Mouse (Mus musculus) neural tube, embryonic 15.5 days (tissue): ENCODE results near the gene Hoxc12. TPM values are rescaled to one million over a fixed set of nuclear protein-coding genes. Genes with fewer than 3 reads are reported as not detected.

Experiments
- ATAC-seq: fragments of 200-750 bp; cut with Nextera tagmentation; 2 replicates; pipeline ENCODE4 v1.8.0; 2017; ENCODE audit warnings: mild to moderate bottlenecking, moderate TSS enrichment, moderate library complexity; ENCODE audit not compliant: low FRiP score
- H3K27ac ChIP-seq: fragments of 300-500 bp; sonication (generic); replicated peaks from 2 replicates; pipeline ENCODE4 v1.5.1; 2015; ENCODE audit warnings: mild to moderate bottlenecking, inconsistent platforms
- H3K27me3 ChIP-seq: fragments of 300-500 bp; sonication (generic); replicated peaks from 2 replicates; pipeline ENCODE4 v1.6.1; 2015; ENCODE audit warnings: inconsistent platforms
- H3K36me3 ChIP-seq: fragments of 300-500 bp; sonication (generic); 2 replicates; pipeline ENCODE4 v1.6.1; 2015; ENCODE audit warnings: inconsistent platforms
- H3K4me1 ChIP-seq: fragments of 300-500 bp; sonication (generic); 2 replicates; pipeline ENCODE4 v1.6.1; 2015; ENCODE audit warnings: inconsistent platforms
- H3K4me2 ChIP-seq: fragments of 300-500 bp; sonication (generic); 2 replicates; pipeline ENCODE4 v1.6.1; 2015; ENCODE audit warnings: inconsistent platforms, mild to moderate bottlenecking, moderate library complexity
- H3K4me3 ChIP-seq: fragments of 300-500 bp; sonication (generic); replicated peaks from 2 replicates; pipeline ENCODE4 v1.5.1; 2015; ENCODE audit warnings: mild to moderate bottlenecking, inconsistent platforms
- H3K9ac ChIP-seq: fragments of 300-500 bp; sonication (generic); replicated peaks from 2 replicates; pipeline ENCODE4 v1.6.1; 2015; ENCODE audit warnings: mild to moderate bottlenecking, inconsistent platforms
- H3K9me3 ChIP-seq: fragments of 300-500 bp; sonication (generic); replicated peaks from 2 replicates; pipeline ENCODE4 v1.6.1; 2016; ENCODE audit warnings: inconsistent platforms
- WGBS: fragments of 180-500 bp; shearing (Covaris S2); methylation state at CpG from one replicate; pipeline ENCODE4 v1.1.7; 2015; ENCODE audit warnings: mixed read lengths; 5-methylcytosine and 5-hydroxymethylcytosine counted together
- polyA plus RNA-seq: library from polyadenylated mRNA; unstranded; fragments of >200 nt; fragmentation: Nextera tagmentation; extraction: Ambion mirVana; gene quantifications from 2 replicates; pipeline ENCODE4 v1.2.1, GENCODE M21; 2015

Gene Hoxc12
- polyA plus RNA-seq, result 12.7 and 19.7 TPM in 2 replicates

DNA sequence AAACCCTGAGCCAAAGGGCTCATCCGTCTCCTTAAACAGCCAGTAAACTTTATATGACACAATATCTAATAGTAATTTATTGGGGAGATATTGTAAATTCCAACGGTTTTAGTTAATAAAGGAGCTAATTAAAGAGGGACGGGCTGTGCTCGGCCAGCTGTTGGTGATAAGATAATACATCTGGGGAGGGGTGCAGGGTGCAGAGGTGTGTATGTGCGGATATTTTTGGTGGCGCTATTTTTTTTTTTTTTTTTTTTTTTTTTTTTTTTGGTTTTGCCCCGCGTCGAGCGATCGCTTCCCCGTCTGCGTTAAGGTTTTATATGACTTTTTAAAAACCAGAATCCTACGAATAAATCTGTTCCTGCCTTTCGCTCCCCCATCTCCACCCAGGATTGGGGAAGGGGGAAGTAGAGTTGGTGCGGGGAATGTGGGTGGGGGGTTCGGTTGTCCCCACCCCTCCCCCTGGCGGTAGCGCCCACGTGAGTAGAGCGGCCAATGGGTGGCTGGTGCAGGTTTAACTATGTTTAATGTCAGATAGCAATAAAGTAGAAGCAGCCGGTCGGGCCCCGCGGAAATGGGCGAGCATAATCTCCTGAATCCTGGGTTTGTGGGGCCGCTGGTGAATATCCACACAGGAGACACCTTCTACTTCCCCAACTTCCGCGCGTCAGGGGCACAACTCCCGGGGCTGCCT is at the start of gene Hoxc12:
TSS of gene Hoxc12 (plus strand) at position 479 of the 694 bp plus-strand sequence.
- Histone ChIP-seq H3K4me3 (peak within 1 kb of the TSS; percentile 37), H3K36me3 (no peaks in the 10 kb centered on the region), H3K4me1 (peaks cover 5% of the 10 kb centered on the region; the same call in 1 of the 2 replicates), H3K27ac (peak within 1 kb of the TSS; percentile 69), H3K27me3 (peaks cover 92% of the 10 kb centered on the region), H3K4me2 (peak within 1 kb of the TSS; percentile 43), H3K9me3 (no peaks in the 10 kb centered on the region), H3K9ac (0 out of 2 replicates have a peak within 1 kb of the TSS, but pooled peaks have one; percentile 21)
- ATAC-seq, result no peak
- under 1% methylated on average over 30 of the region's 31 CpGs for WGBS

- Histone ChIP-seq H3K27me3 (peaks cover 13% of the 10 kb centered on the region; the same call in 1 of the 2 replicates), H3K4me2 (no peak overlapping the region), H3K36me3 (no peaks in the 10 kb centered on the region), H3K4me1 (no peaks in the 10 kb centered on the region), H3K4me3 (no peak overlapping the region), H3K9me3 (no peaks in the 10 kb centered on the region), H3K9ac (no peak overlapping the region), H3K27ac (no peak overlapping the region)
- 79% methylated on average over 6 of the region's 6 CpGs for WGBS
- ATAC-seq, result no peak
These were observed 41.4 kb upstream of the Hoxc12 start for GRCm38 (mm10) chr15:102895115-102895514.

- no peak overlapping the region for H3K27ac ChIP-seq
- no peaks in the 10 kb centered on the region for H3K4me1 ChIP-seq
- H3K4me3 ChIP-seq, result no peak overlapping the region
- no peak overlapping the region for H3K9ac ChIP-seq
- ATAC-seq, result no peak
- no peaks in the 10 kb centered on the region for H3K36me3 ChIP-seq
- no peaks in the 10 kb centered on the region for H3K9me3 ChIP-seq
- peaks cover 77% of the 10 kb centered on the region for H3K27me3 ChIP-seq
- no peak overlapping the region for H3K4me2 ChIP-seq
- 84% methylated on average over 1 of the region's 1 CpGs for WGBS
These were observed 31.6 kb upstream of the Hoxc12 start for GRCm38 (mm10) chr15:102904946-102905345.

- no peak overlapping the region for H3K4me2 ChIP-seq
- H3K9ac ChIP-seq, result no peak overlapping the region
- no peak for ATAC-seq
- no peak overlapping the region for H3K27ac ChIP-seq
- no peaks in the 10 kb centered on the region for H3K36me3 ChIP-seq
- no peak overlapping the region for H3K4me3 ChIP-seq
- H3K27me3 ChIP-seq, result peaks cover 87% of the 10 kb centered on the region
- WGBS, result 2% methylated on average over 4 of the region's 4 CpGs
- H3K9me3 ChIP-seq, result no peaks in the 10 kb centered on the region
- no peaks in the 10 kb centered on the region for H3K4me1 ChIP-seq
These were observed 27.0 kb upstream of the Hoxc12 start for GRCm38 (mm10) chr15:102909536-102909935.

DNA sequence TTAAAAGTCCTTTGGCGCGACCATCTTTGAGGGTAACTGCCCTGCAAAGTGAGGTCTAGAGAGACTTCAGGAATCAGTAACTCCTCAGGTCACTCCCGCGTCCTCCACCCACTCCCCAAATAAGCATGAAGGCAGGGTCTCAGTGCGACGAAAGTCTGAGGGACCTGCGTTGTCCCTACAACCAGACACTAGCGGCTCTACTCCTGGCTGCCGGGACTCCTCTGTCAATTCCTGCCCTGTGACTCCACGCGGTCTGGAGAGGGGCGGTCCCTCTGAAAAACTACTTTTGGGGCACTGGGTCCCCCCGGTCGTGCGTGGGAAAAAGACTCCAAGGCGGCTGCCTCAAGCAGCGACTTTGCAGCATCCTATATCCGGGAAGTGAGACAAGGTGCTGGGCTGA is 26.5 kb upstream of the Hoxc12 start:
- H3K9me3 ChIP-seq, result no peaks in the 10 kb centered on the region
- WGBS, result under 1% methylated on average over 18 of the region's 18 CpGs
- no peaks in the 10 kb centered on the region for H3K4me1 ChIP-seq
- H3K36me3 ChIP-seq, result no peaks in the 10 kb centered on the region
- H3K4me2 ChIP-seq, result peak overlapping the region; percentile 20
- no peak overlapping the region; the same call in 1 of the 2 replicates for H3K4me3 ChIP-seq
- H3K27ac ChIP-seq, result no peak overlapping the region
- H3K27me3 ChIP-seq, result peaks cover 87% of the 10 kb centered on the region
- H3K9ac ChIP-seq, result no peak overlapping the region
- ATAC-seq, result no peak

- no peak overlapping the region for H3K4me3 ChIP-seq
- no peaks in the 10 kb centered on the region for H3K36me3 ChIP-seq
- H3K4me2 ChIP-seq, result peak overlapping the region; percentile 20; the same call in 1 of the 2 replicates
- no peak overlapping the region for H3K9ac ChIP-seq
- no peaks in the 10 kb centered on the region for H3K9me3 ChIP-seq
- H3K4me1 ChIP-seq, result no peaks in the 10 kb centered on the region
- H3K27me3 ChIP-seq, result peaks cover 85% of the 10 kb centered on the region
- ATAC-seq, result no peak
- no peak overlapping the region for H3K27ac ChIP-seq
- WGBS, result 1% methylated on average over 22 of the region's 22 CpGs
These were observed 26.0 kb upstream of the Hoxc12 start for GRCm38 (mm10) chr15:102910496-102911095.

DNA sequence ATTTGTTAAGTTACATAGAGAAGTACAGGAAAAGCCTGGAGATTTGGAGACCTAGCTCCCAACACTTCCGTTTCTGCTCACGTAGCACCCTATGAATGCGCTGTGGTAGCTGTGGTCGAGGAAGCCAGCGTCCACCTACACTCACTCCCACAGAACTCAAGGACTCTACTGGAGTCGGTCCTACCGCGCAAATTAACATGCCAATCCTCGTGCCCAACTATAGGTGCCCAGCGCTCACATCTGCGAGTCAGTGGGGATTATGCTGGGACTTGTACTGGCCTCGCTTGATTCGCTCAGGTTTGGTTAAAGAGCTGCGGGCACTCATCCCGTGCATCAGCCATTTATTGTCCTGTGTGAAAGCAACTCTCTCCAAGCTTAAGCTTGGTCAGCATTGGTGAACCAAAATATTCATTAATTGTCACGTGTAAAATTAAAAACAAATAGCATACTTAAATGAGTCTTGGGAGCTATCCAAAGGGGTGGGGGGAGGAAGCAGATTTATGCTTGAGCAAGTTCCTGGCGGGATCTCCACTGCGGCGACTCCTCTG is 23.4 kb upstream of the Hoxc12 start:
- WGBS, result under 1% methylated on average over 19 of the region's 19 CpGs
- H3K9ac ChIP-seq, result no peak overlapping the region

GRCm38 (mm10) chr15:102917972-102918572 is 18.5 kb upstream of the Hoxc12 start:
- no peaks in the 10 kb centered on the region for H3K9me3 ChIP-seq
- 3% methylated on average over 20 of the region's 20 CpGs for WGBS
- no peak overlapping the region for H3K4me3 ChIP-seq
- peaks cover 17% of the 10 kb centered on the region for H3K4me1 ChIP-seq
- ATAC-seq, result no peak
- no peak overlapping the region for H3K9ac ChIP-seq
- H3K4me2 ChIP-seq, result no peak overlapping the region
- no peak overlapping the region for H3K27ac ChIP-seq
- H3K27me3 ChIP-seq, result peaks cover 81% of the 10 kb centered on the region
- H3K36me3 ChIP-seq, result no peaks in the 10 kb centered on the region

More for the DNA sequence above, 23.4 kb upstream of the Hoxc12 start:
- ATAC-seq, result no peak
- no peaks in the 10 kb centered on the region for H3K9me3 ChIP-seq
- peaks cover 88% of the 10 kb centered on the region for H3K27me3 ChIP-seq
- H3K4me3 ChIP-seq, result no peak overlapping the region
- no peaks in the 10 kb centered on the region for H3K4me1 ChIP-seq
- no peak overlapping the region for H3K4me2 ChIP-seq
- H3K27ac ChIP-seq, result no peak overlapping the region
- H3K36me3 ChIP-seq, result no peaks in the 10 kb centered on the region

DNA sequence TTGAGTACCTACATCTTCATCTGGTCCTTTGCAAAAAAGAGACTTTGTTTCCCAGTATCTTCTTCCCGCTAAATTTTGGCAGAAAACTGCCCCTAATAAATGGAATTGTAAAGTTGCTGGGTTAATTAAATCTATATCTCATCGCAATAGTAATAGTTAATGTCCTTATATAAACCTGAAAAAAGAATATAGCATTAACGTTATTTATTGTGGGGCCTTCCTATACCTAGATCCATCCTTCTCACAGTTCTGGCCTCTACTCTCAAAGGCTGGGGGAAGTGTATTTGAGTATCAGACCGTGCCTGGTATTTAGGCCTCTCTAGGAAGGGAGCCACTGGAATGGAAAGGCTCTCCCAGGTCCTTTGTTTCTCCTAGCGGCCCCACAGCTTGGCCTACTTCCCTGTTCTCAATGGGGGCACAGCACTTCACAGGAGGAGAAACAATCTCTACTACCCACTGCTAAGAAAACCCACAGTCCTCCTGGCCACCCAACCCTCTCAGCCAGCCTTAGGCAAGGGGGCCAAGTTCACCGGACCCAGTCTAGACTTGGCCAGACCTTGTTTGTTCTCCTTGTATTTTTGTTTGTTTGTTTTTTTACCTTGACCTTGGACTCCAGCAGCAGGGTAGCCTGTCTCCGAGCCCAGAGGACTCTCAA is 17.8 kb upstream of the Hoxc12 start:
- Histone ChIP-seq H3K4me3 (no peak overlapping the region), H3K36me3 (no peaks in the 10 kb centered on the region), H3K9me3 (no peaks in the 10 kb centered on the region), H3K9ac (no peak overlapping the region), H3K27ac (no peak overlapping the region), H3K4me2 (no peak overlapping the region), H3K27me3 (peaks cover 82% of the 10 kb centered on the region), H3K4me1 (peaks cover 17% of the 10 kb centered on the region)
- 2% methylated on average over 7 of the region's 7 CpGs for WGBS
- ATAC-seq, result no peak

GRCm38 (mm10) chr15:102919336-102920180 is 17.0 kb upstream of the Hoxc12 start:
- ATAC-seq, result no peak
- H3K9ac ChIP-seq, result no peak overlapping the region
- WGBS, result 1% methylated on average over 12 of the region's 12 CpGs
- peaks cover 17% of the 10 kb centered on the region for H3K4me1 ChIP-seq
- no peaks in the 10 kb centered on the region for H3K9me3 ChIP-seq
- no peaks in the 10 kb centered on the region for H3K36me3 ChIP-seq
- no peak overlapping the region for H3K27ac ChIP-seq
- H3K4me3 ChIP-seq, result peak overlapping the region; percentile 6
- H3K27me3 ChIP-seq, result peaks cover 84% of the 10 kb centered on the region
- peak overlapping the region; percentile 39 for H3K4me2 ChIP-seq
